Mouse (Mus musculus): ENCODE measurements around the gene Ppp2r3c. TPM values are rescaled to one million over a fixed set of nuclear protein-coding genes. Genes with fewer than 3 reads are reported as not detected.
"Not testable (repeated sequence)": the region's sequence is repeated elsewhere in the genome, so short reads cannot be mapped to it uniquely, and the experiment has no call there.

Gene Ppp2r3c
- polyA plus RNA-seq (2014; fragmentation: Nextera tagmentation; extraction: Ambion mirVana), result 14.1 and 16.7 TPM in 2 replicates

GRCm38 (mm10) chr12:55302485-55303441 is at the start of gene Ppp2r3c:
Gene Ppp2r3c (minus strand): TSS chr12:55302998.
- under 1% methylated on average over 55 of the region's 55 CpGs for WGBS (ENCODE audit: insufficient replicate concordance)
- H3K9ac ChIP-seq (ENCODE audit: low read depth, low read length), result peak within 1 kb of the TSS; percentile 88
- H3K27me3 ChIP-seq (ENCODE audit: control insufficient read depth, insufficient read depth, low read length), result no peaks in the 10 kb centered on the region
- H3K4me3 ChIP-seq (ENCODE audit: low read depth, low read length), result peak within 1 kb of the TSS; percentile 58
- H3K4me2 ChIP-seq, result peak within 1 kb of the TSS; percentile 75
- ATAC-seq (replicated peaks; ENCODE audit: insufficient number of reproducible peaks, low FRiP score, low TSS enrichment), result peak; percentile 92
- H3K27ac ChIP-seq (ENCODE audit: low read depth, low read length), result peak within 1 kb of the TSS; percentile 95
- peaks cover 6% of the 10 kb centered on the region; the same call in 1 of the 2 replicates for H3K36me3 ChIP-seq (ENCODE audit: control insufficient read depth, insufficient read depth, low read length)
- H3K9me3 ChIP-seq (replicated peaks; ENCODE audit: control insufficient read depth, low read length), result no peaks in the 10 kb centered on the region
- H3K4me1 ChIP-seq (ENCODE audit: control insufficient read depth, insufficient read depth, low read length), result peaks cover 15% of the 10 kb centered on the region; the same call in 1 of the 2 replicates

GRCm38 (mm10) chr12:55344583-55344982 is 41.8 kb upstream of the Ppp2r3c start:
- H3K4me3 ChIP-seq (ENCODE audit: low read depth, low read length), result no peak overlapping the region
- no peaks in the 10 kb centered on the region for H3K9me3 ChIP-seq (replicated peaks; ENCODE audit: control insufficient read depth, low read length)
- 66% methylated on average over 13 of the region's 13 CpGs for WGBS (ENCODE audit: insufficient replicate concordance)
- H3K4me2 ChIP-seq, result no peak overlapping the region
- no peaks in the 10 kb centered on the region for H3K36me3 ChIP-seq (ENCODE audit: control insufficient read depth, insufficient read depth, low read length)
- H3K27me3 ChIP-seq (ENCODE audit: control insufficient read depth, insufficient read depth, low read length), result no peaks in the 10 kb centered on the region
- H3K27ac ChIP-seq (ENCODE audit: low read depth, low read length), result peak overlapping the region; percentile 55
- ATAC-seq (replicated peaks; ENCODE audit: insufficient number of reproducible peaks, low FRiP score, low TSS enrichment), result no peak
- H3K4me1 ChIP-seq (ENCODE audit: control insufficient read depth, insufficient read depth, low read length), result 0 out of 2 replicates have a peak, but pooled peaks cover 3% of the 10 kb centered on the region
- H3K9ac ChIP-seq (ENCODE audit: low read depth, low read length), result no peak overlapping the region

GRCm38 (mm10) chr12:55343998-55344397 is 41.2 kb upstream of the Ppp2r3c start:
- 0 out of 2 replicates have a peak overlapping the region, but pooled peaks have one; percentile 22 for H3K27ac ChIP-seq (ENCODE audit: low read depth, low read length)
- 0 out of 2 replicates have a peak, but pooled peaks cover 3% of the 10 kb centered on the region for H3K4me1 ChIP-seq (ENCODE audit: control insufficient read depth, insufficient read depth, low read length)
- ATAC-seq (replicated peaks; ENCODE audit: insufficient number of reproducible peaks, low FRiP score, low TSS enrichment), result no peak
- no peaks in the 10 kb centered on the region for H3K27me3 ChIP-seq (ENCODE audit: control insufficient read depth, insufficient read depth, low read length)
- H3K9me3 ChIP-seq (replicated peaks; ENCODE audit: control insufficient read depth, low read length), result no peaks in the 10 kb centered on the region
- no peak overlapping the region for H3K9ac ChIP-seq (ENCODE audit: low read depth, low read length)
- H3K4me2 ChIP-seq, result no peak overlapping the region
- H3K36me3 ChIP-seq (ENCODE audit: control insufficient read depth, insufficient read depth, low read length), result no peaks in the 10 kb centered on the region
- WGBS (ENCODE audit: insufficient replicate concordance), result 83% methylated on average over 11 of the region's 11 CpGs
- H3K4me3 ChIP-seq (ENCODE audit: low read depth, low read length), result no peak overlapping the region

GRCm38 (mm10) chr12:55343045-55343444 is 40.2 kb upstream of the Ppp2r3c start:
- not testable (repeated sequence) for H3K9me3 ChIP-seq (replicated peaks; ENCODE audit: control insufficient read depth, low read length); H3K27ac ChIP-seq (ENCODE audit: low read depth, low read length); H3K36me3 ChIP-seq (ENCODE audit: control insufficient read depth, insufficient read depth, low read length); H3K9ac ChIP-seq (ENCODE audit: low read depth, low read length); H3K4me1 ChIP-seq (ENCODE audit: control insufficient read depth, insufficient read depth, low read length); H3K4me2 ChIP-seq; H3K4me3 ChIP-seq (ENCODE audit: low read depth, low read length); ATAC-seq (replicated peaks; ENCODE audit: insufficient number of reproducible peaks, low FRiP score, low TSS enrichment); H3K27me3 ChIP-seq (ENCODE audit: control insufficient read depth, insufficient read depth, low read length)
- WGBS (ENCODE audit: insufficient replicate concordance), result 22% methylated on average over 1 of the region's 1 CpGs

- H3K4me2 ChIP-seq; H3K36me3 ChIP-seq (ENCODE audit: control insufficient read depth, insufficient read depth, low read length); H3K27me3 ChIP-seq (ENCODE audit: control insufficient read depth, insufficient read depth, low read length); H3K27ac ChIP-seq (ENCODE audit: low read depth, low read length); H3K4me3 ChIP-seq (ENCODE audit: low read depth, low read length); ATAC-seq (replicated peaks; ENCODE audit: insufficient number of reproducible peaks, low FRiP score, low TSS enrichment); H3K9ac ChIP-seq (ENCODE audit: low read depth, low read length); H3K9me3 ChIP-seq (replicated peaks; ENCODE audit: control insufficient read depth, low read length); H3K4me1 ChIP-seq (ENCODE audit: control insufficient read depth, insufficient read depth, low read length): not testable (repeated sequence)
- 93% methylated on average over 1 of the region's 2 CpGs for WGBS (ENCODE audit: insufficient replicate concordance)
Observed at GRCm38 (mm10) chr12:55338490-55338889, 35.7 kb upstream of the Ppp2r3c start.

- Histone ChIP-seq H3K27me3 (ENCODE audit: control insufficient read depth, insufficient read depth, low read length) (no peaks in the 10 kb centered on the region), H3K36me3 (ENCODE audit: control insufficient read depth, insufficient read depth, low read length) (no peaks in the 10 kb centered on the region), H3K27ac (ENCODE audit: low read depth, low read length) (no peak overlapping the region), H3K9me3 (replicated peaks; ENCODE audit: control insufficient read depth, low read length) (no peaks in the 10 kb centered on the region), H3K4me3 (ENCODE audit: low read depth, low read length) (no peak overlapping the region), H3K4me2 (no peak overlapping the region), H3K9ac (ENCODE audit: low read depth, low read length) (no peak overlapping the region), H3K4me1 (ENCODE audit: control insufficient read depth, insufficient read depth, low read length) (no peaks in the 10 kb centered on the region)
- 92% methylated on average over 7 of the region's 7 CpGs for WGBS (ENCODE audit: insufficient replicate concordance)
- no peak for ATAC-seq (replicated peaks; ENCODE audit: insufficient number of reproducible peaks, low FRiP score, low TSS enrichment)
Observed at GRCm38 (mm10) chr12:55333662-55334061, 30.9 kb upstream of the Ppp2r3c start.

- H3K9ac ChIP-seq (ENCODE audit: low read depth, low read length), result no peak overlapping the region
- ATAC-seq (replicated peaks; ENCODE audit: insufficient number of reproducible peaks, low FRiP score, low TSS enrichment), result no peak
- H3K9me3 ChIP-seq (replicated peaks; ENCODE audit: control insufficient read depth, low read length), result no peaks in the 10 kb centered on the region
- 74% methylated on average over 7 of the region's 7 CpGs for WGBS (ENCODE audit: insufficient replicate concordance)
- no peak overlapping the region for H3K27ac ChIP-seq (ENCODE audit: low read depth, low read length)
- no peaks in the 10 kb centered on the region for H3K4me1 ChIP-seq (ENCODE audit: control insufficient read depth, insufficient read depth, low read length)
- no peak overlapping the region for H3K4me3 ChIP-seq (ENCODE audit: low read depth, low read length)
- no peaks in the 10 kb centered on the region for H3K27me3 ChIP-seq (ENCODE audit: control insufficient read depth, insufficient read depth, low read length)
- no peak overlapping the region for H3K4me2 ChIP-seq
- H3K36me3 ChIP-seq (ENCODE audit: control insufficient read depth, insufficient read depth, low read length), result no peaks in the 10 kb centered on the region
Observed at GRCm38 (mm10) chr12:55329351-55329750, 26.6 kb upstream of the Ppp2r3c start.

GRCm38 (mm10) chr12:55328784-55329183 is 26.0 kb upstream of the Ppp2r3c start:
- no peak for ATAC-seq (replicated peaks; ENCODE audit: insufficient number of reproducible peaks, low FRiP score, low TSS enrichment)
- 75% methylated on average over 4 of the region's 4 CpGs for WGBS (ENCODE audit: insufficient replicate concordance)
- Histone ChIP-seq H3K9me3 (replicated peaks; ENCODE audit: control insufficient read depth, low read length) (no peaks in the 10 kb centered on the region), H3K4me3 (ENCODE audit: low read depth, low read length) (no peak overlapping the region), H3K36me3 (ENCODE audit: control insufficient read depth, insufficient read depth, low read length) (no peaks in the 10 kb centered on the region), H3K27me3 (ENCODE audit: control insufficient read depth, insufficient read depth, low read length) (no peaks in the 10 kb centered on the region), H3K9ac (ENCODE audit: low read depth, low read length) (no peak overlapping the region), H3K4me2 (no peak overlapping the region), H3K4me1 (ENCODE audit: control insufficient read depth, insufficient read depth, low read length) (no peaks in the 10 kb centered on the region), H3K27ac (ENCODE audit: low read depth, low read length) (no peak overlapping the region)
